Mouse (Mus musculus) stomach, embryonic 15.5 days (tissue): ENCODE results near the gene Kdm1a. TPM values are rescaled to one million over a fixed set of nuclear protein-coding genes. Genes with fewer than 3 reads are reported as not detected.

Experiments
- ATAC-seq: fragments of 200-750 bp; cut with Nextera tagmentation; 2 replicates; pipeline ENCODE4 v1.8.0; 2017; ENCODE audit warnings: low read depth, moderate number of reproducible peaks, moderate TSS enrichment; ENCODE audit not compliant: insufficient read depth, low FRiP score
- H3K27ac ChIP-seq: fragments of 300-500 bp; sonication (generic); 2 replicates; pipeline ENCODE4 v1.5.1; 2015; ENCODE audit warnings: mild to moderate bottlenecking, inconsistent platforms
- H3K27me3 ChIP-seq: fragments of 300-500 bp; sonication (generic); replicated peaks from 2 replicates; pipeline ENCODE4 v1.6.1; 2015; ENCODE audit warnings: inconsistent platforms
- H3K36me3 ChIP-seq: fragments of 300-500 bp; sonication (generic); 2 replicates; pipeline ENCODE4 v1.6.1; 2015; ENCODE audit warnings: inconsistent platforms
- H3K4me1 ChIP-seq: fragments of 300-500 bp; sonication (generic); 2 replicates; pipeline ENCODE4 v1.6.1; 2015; ENCODE audit warnings: inconsistent platforms
- H3K4me2 ChIP-seq: fragments of 300-500 bp; sonication (generic); 2 replicates; pipeline ENCODE4 v1.6.1; 2015; ENCODE audit warnings: mild to moderate bottlenecking, inconsistent platforms
- H3K4me3 ChIP-seq: fragments of 300-500 bp; sonication (generic); replicated peaks from 2 replicates; pipeline ENCODE4 v1.5.1; 2015; ENCODE audit warnings: inconsistent platforms
- H3K9ac ChIP-seq: fragments of 300-500 bp; sonication (generic); 2 replicates; pipeline ENCODE4 v1.6.1; 2015; ENCODE audit warnings: inconsistent platforms
- H3K9me3 ChIP-seq: fragments of 300-500 bp; sonication (generic); 2 replicates; pipeline ENCODE4 v1.6.1; 2016; ENCODE audit warnings: inconsistent platforms
- WGBS: fragments of 180-500 bp; shearing (Covaris S2); methylation state at CpG from one replicate; pipeline ENCODE4 v1.1.7; 2015; 5-methylcytosine and 5-hydroxymethylcytosine counted together
- polyA plus RNA-seq: library from polyadenylated mRNA; unstranded; fragments of >200 nt; fragmentation: Nextera tagmentation; extraction: Ambion mirVana; gene quantifications from 2 replicates; pipeline ENCODE4 v1.2.1, GENCODE M21; 2015

Kdm1a gene
- polyA plus RNA-seq, 1 experiment from 2014 or later = 32.1 TPM

DNA sequence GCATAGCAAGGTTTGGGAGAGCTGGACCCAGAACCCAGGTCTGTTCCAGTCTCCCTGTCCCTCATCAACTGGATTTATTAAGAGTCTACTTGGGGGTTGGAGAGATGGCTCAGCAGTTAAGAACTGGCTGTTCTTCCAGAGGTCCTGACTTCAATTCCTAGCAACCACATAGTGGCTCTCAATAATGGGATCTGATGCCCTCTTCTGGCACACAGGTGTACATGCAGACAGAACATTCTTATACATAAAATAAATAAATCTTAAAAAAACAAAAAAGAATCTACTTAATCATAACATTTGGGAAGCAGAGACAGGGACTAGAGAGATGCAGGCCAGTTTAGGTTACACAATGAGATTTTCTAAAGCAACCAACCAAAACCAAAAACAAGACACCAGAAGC is 33.5 kb upstream of the Kdm1a start:
- no peak overlapping the region for H3K4me3 ChIP-seq
- H3K27me3 ChIP-seq = peaks cover 16% of the 10 kb centered on the region
- H3K4me1 ChIP-seq = peaks cover 16% of the 10 kb centered on the region; the same call in 1 of the 2 replicates
- no peak overlapping the region for H3K4me2 ChIP-seq
- no peaks in the 10 kb centered on the region for H3K36me3 ChIP-seq
- H3K9me3 ChIP-seq = no peaks in the 10 kb centered on the region
- no peak overlapping the region for H3K27ac ChIP-seq
- no peak overlapping the region for H3K9ac ChIP-seq
- ATAC-seq = no peak

- no peak overlapping the region for H3K4me3 ChIP-seq
- H3K27me3 ChIP-seq = peaks cover 2% of the 10 kb centered on the region; the same call in 1 of the 2 replicates
- WGBS = 83% methylated on average over 11 of the region's 11 CpGs
- H3K4me2 ChIP-seq = no peak overlapping the region
- H3K27ac ChIP-seq = no peak overlapping the region
- no peaks in the 10 kb centered on the region for H3K9me3 ChIP-seq
- H3K4me1 ChIP-seq = no peaks in the 10 kb centered on the region
- H3K9ac ChIP-seq = no peak overlapping the region
- H3K36me3 ChIP-seq = no peaks in the 10 kb centered on the region
- peak; percentile 18; the same call in 1 of the 2 replicates for ATAC-seq
These were observed 28.9 kb upstream of the Kdm1a start for GRCm38 (mm10) chr4:136631237-136631994.

GRCm38 (mm10) chr4:136626590-136626989 is 24.1 kb upstream of the Kdm1a start:
- H3K4me3 ChIP-seq = no peak overlapping the region
- no peak overlapping the region for H3K4me2 ChIP-seq
- H3K36me3 ChIP-seq = no peaks in the 10 kb centered on the region
- H3K4me1 ChIP-seq = no peaks in the 10 kb centered on the region
- ATAC-seq = no peak
- no peaks in the 10 kb centered on the region for H3K9me3 ChIP-seq
- WGBS = 64% methylated on average over 6 of the region's 6 CpGs
- no peak overlapping the region for H3K27ac ChIP-seq
- no peak overlapping the region for H3K9ac ChIP-seq
- no peaks in the 10 kb centered on the region for H3K27me3 ChIP-seq

GRCm38 (mm10) chr4:136622388-136622787 is 19.9 kb upstream of the Kdm1a start, which contains the start of gene Lactbl1:
TSS of gene Lactbl1 (plus strand) at chr4:136622621.
- Histone ChIP-seq H3K36me3 (no peaks in the 10 kb centered on the region), H3K4me2 (no peak within 1 kb of the TSS), H3K27ac (no peak within 1 kb of the TSS), H3K27me3 (no peaks in the 10 kb centered on the region), H3K4me1 (0 out of 2 replicates have a peak, but pooled peaks cover 2% of the 10 kb centered on the region), H3K4me3 (no peak within 1 kb of the TSS), H3K9ac (no peak within 1 kb of the TSS), H3K9me3 (no peaks in the 10 kb centered on the region)
- WGBS = 47% methylated on average over 6 of the region's 6 CpGs
- no peak for ATAC-seq

GRCm38 (mm10) chr4:136621956-136622355 is 19.4 kb upstream of the Kdm1a start:
- Histone ChIP-seq H3K4me1 (0 out of 2 replicates have a peak, but pooled peaks cover 2% of the 10 kb centered on the region), H3K4me3 (no peak overlapping the region), H3K4me2 (no peak overlapping the region), H3K27me3 (no peaks in the 10 kb centered on the region), H3K27ac (no peak overlapping the region), H3K36me3 (no peaks in the 10 kb centered on the region), H3K9ac (no peak overlapping the region), H3K9me3 (no peaks in the 10 kb centered on the region)
- 61% methylated on average over 5 of the region's 5 CpGs for WGBS
- ATAC-seq = no peak

- H3K27me3 ChIP-seq = no peaks in the 10 kb centered on the region
- H3K4me2 ChIP-seq = no peak overlapping the region
- WGBS = 0% methylated on average over 1 of the region's 1 CpGs
- ATAC-seq = 0 out of 2 replicates have a peak, but pooled peaks have one; percentile 7
- no peak overlapping the region for H3K9ac ChIP-seq
- H3K27ac ChIP-seq = no peak overlapping the region
- no peaks in the 10 kb centered on the region for H3K36me3 ChIP-seq
- no peaks in the 10 kb centered on the region for H3K9me3 ChIP-seq
- H3K4me1 ChIP-seq = 0 out of 2 replicates have a peak, but pooled peaks cover 2% of the 10 kb centered on the region
- H3K4me3 ChIP-seq = no peak overlapping the region
These were observed 18.8 kb upstream of the Kdm1a start for GRCm38 (mm10) chr4:136621336-136621735.

DNA sequence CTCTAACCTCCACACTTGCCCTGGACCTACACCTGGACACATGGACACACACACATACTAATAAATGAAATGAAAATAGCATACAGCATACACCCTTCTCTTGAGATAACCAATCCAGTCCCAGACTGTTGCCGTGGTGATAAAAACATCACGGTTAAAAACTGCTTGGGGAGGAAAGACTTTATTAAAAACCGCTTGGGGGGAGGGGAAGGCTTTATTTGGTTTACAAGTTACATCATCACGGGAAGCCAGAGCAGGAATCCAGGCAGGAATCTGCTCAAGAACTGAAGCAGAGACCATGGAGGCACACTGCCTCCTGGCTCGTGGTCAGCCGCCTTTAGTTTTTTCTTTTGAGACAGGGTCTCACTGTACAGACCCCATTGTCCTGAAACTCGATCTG is 11.1 kb upstream of the Kdm1a start:
- H3K36me3 ChIP-seq = no peaks in the 10 kb centered on the region
- H3K27me3 ChIP-seq = no peaks in the 10 kb centered on the region
- 62% methylated on average over 7 of the region's 7 CpGs for WGBS
- H3K9ac ChIP-seq = no peak overlapping the region
- no peaks in the 10 kb centered on the region for H3K4me1 ChIP-seq
- no peak overlapping the region for H3K4me3 ChIP-seq
- H3K27ac ChIP-seq = no peak overlapping the region
- H3K4me2 ChIP-seq = no peak overlapping the region
- no peak for ATAC-seq
- H3K9me3 ChIP-seq = no peaks in the 10 kb centered on the region

GRCm38 (mm10) chr4:136610387-136610856 is 7.9 kb upstream of the Kdm1a start, which contains the start of gene Tex46:
TSS of gene Tex46 (plus strand) at chr4:136610437.
- no peak for ATAC-seq
- no peaks in the 10 kb centered on the region for H3K9me3 ChIP-seq
- no peaks in the 10 kb centered on the region for H3K4me1 ChIP-seq
- H3K4me3 ChIP-seq = no peak within 1 kb of the TSS
- H3K27me3 ChIP-seq = no peaks in the 10 kb centered on the region
- H3K4me2 ChIP-seq = no peak within 1 kb of the TSS
- no peak within 1 kb of the TSS for H3K27ac ChIP-seq
- 53% methylated on average over 4 of the region's 4 CpGs for WGBS
- no peak within 1 kb of the TSS for H3K9ac ChIP-seq
- H3K36me3 ChIP-seq = no peaks in the 10 kb centered on the region

- peaks cover 4% of the 10 kb centered on the region; the same call in 1 of the 2 replicates for H3K4me1 ChIP-seq
- no peak overlapping the region for H3K27ac ChIP-seq
- no peaks in the 10 kb centered on the region for H3K9me3 ChIP-seq
- no peaks in the 10 kb centered on the region for H3K27me3 ChIP-seq
- H3K4me2 ChIP-seq = no peak overlapping the region
- no peaks in the 10 kb centered on the region for H3K36me3 ChIP-seq
- H3K9ac ChIP-seq = no peak overlapping the region
- no peak overlapping the region for H3K4me3 ChIP-seq
- WGBS = 88% methylated on average over 19 of the region's 19 CpGs
- ATAC-seq = no peak
These were observed 3.4 kb upstream of the Kdm1a start for GRCm38 (mm10) chr4:136605756-136606485.

GRCm38 (mm10) chr4:136602018-136602554 is 437 bp downstream of the Kdm1a start:
- H3K4me1 ChIP-seq = peaks cover 10% of the 10 kb centered on the region; the same call in 1 of the 2 replicates

GRCm38 (mm10) chr4:136601476-136601875 is 1.0 kb downstream of the Kdm1a start:
- Histone ChIP-seq H3K4me3 (peak overlapping the region; percentile 99), H3K27me3 (no peaks in the 10 kb centered on the region), H3K27ac (peak overlapping the region; percentile 90), H3K9ac (peak overlapping the region; percentile 99), H3K36me3 (no peaks in the 10 kb centered on the region), H3K9me3 (no peaks in the 10 kb centered on the region), H3K4me1 (peaks cover 10% of the 10 kb centered on the region; the same call in 1 of the 2 replicates), H3K4me2 (peak overlapping the region; percentile 60)
- ATAC-seq = no peak
- WGBS = under 1% methylated on average over 13 of the region's 13 CpGs

More at GRCm38 (mm10) chr4:136602018-136602554, 437 bp downstream of the Kdm1a start:
- H3K27me3 ChIP-seq = no peaks in the 10 kb centered on the region
- H3K27ac ChIP-seq = peak overlapping the region; percentile 90
- peak; percentile 45 for ATAC-seq
- no peaks in the 10 kb centered on the region for H3K9me3 ChIP-seq
- H3K36me3 ChIP-seq = no peaks in the 10 kb centered on the region
- H3K4me2 ChIP-seq = peak overlapping the region; percentile 60
- peak overlapping the region; percentile 99 for H3K9ac ChIP-seq
- WGBS = under 1% methylated on average over 67 of the region's 68 CpGs
- peak overlapping the region; percentile 99 for H3K4me3 ChIP-seq
